Mouse (Mus musculus): ENCODE results near the gene Gad2. TPM values are rescaled to one million over a fixed set of nuclear protein-coding genes. Genes with fewer than 3 reads are reported as not detected.

The Gad2 gene
- total and polyA plus RNA-seq, 3 experiments = 0.01 to 0.04 TPM; not detected in 1

- TF ChIP-seq BHLHE40 (IDR thresholded peaks at IDR 0.05; ENCODE audit: borderline replicate concordance, low read depth, low read length) = no peak
- TF ChIP-seq RCOR1 (IDR thresholded peaks at IDR 0.05; ENCODE audit: low read depth, low read length) = no peak
- no peak for TF ChIP-seq MEF2A (IDR thresholded peaks at IDR 0.05; ENCODE audit: extremely low read depth, insufficient replicate concordance, low read depth, low read length, poor library complexity, severe bottlenecking)
- no peak for TF ChIP-seq MAX (IDR thresholded peaks at IDR 0.05; ENCODE audit: low read length)
Measured at GRCm38 (mm10) chr2:22721522-22722470, 99.8 kb downstream of the Gad2 start (continued).

GRCm38 (mm10) chr2:22723927-22724534, 102.0 kb downstream of the Gad2 start:
- TF ChIP-seq EP300 (IDR thresholded peaks at IDR 0.05; ENCODE audit: low read depth in 1 of 2, low read length in 2 of 2) = peak; percentile 57 to 72; a peak in 3 of 4 replicates
- peak; percentile 86 for TF ChIP-seq ETS1 (IDR thresholded peaks at IDR 0.05; ENCODE audit: low read depth, low read length)
- no peak for TF ChIP-seq ZNF384 (IDR thresholded peaks at IDR 0.05; ENCODE audit: low read depth, low read length)
- TF ChIP-seq MYC (IDR thresholded peaks at IDR 0.05; ENCODE audit: low read depth, low read length) = peak; percentile 83
- TF ChIP-seq MAX (IDR thresholded peaks at IDR 0.05; ENCODE audit: low read length) = peak; percentile 78
- peak; percentile 61 for TF ChIP-seq TAL1 (IDR thresholded peaks at IDR 0.05; ENCODE audit: low read length)
- TF ChIP-seq MYB (IDR thresholded peaks at IDR 0.05; ENCODE audit: low read depth, low read length) = no peak
- peak; percentile 89 for TF ChIP-seq JUND (IDR thresholded peaks at IDR 0.05; ENCODE audit: low read depth, low read length)
- peak; percentile 45; the same call in 1 of the 2 replicates for TF ChIP-seq RCOR1 (IDR thresholded peaks at IDR 0.05; ENCODE audit: low read depth, low read length)
- peak; percentile 45 for TF ChIP-seq TCF12 (IDR thresholded peaks at IDR 0.05; ENCODE audit: low read depth, low read length)
- no peak for TF ChIP-seq RAD21 (IDR thresholded peaks at IDR 0.05; ENCODE audit: low read depth, low read length)
- TF ChIP-seq MAFK (IDR thresholded peaks at IDR 0.05; ENCODE audit: borderline replicate concordance, low read depth, low read length) = peak; percentile 20; the same call in 1 of the 2 replicates
- no peak for TF ChIP-seq HCFC1 (IDR thresholded peaks at IDR 0.05; ENCODE audit: low read depth, low read length)
- TF ChIP-seq GATA1 (IDR thresholded peaks at IDR 0.05; ENCODE audit: low read depth, low read length) = peak; percentile 53; the same call in 1 of the 2 replicates
- Histone ChIP-seq H3K9ac (ENCODE audit: control insufficient read depth, low read depth, low read length, poor library complexity, severe bottlenecking) (no peak overlapping the region), H3K36me3 (ENCODE audit: control insufficient read depth in 1 of 2, insufficient read depth in 2 of 2, low read length in 2 of 2) (peaks cover 0 to 9% of the 10 kb centered on the region in 2 experiments; a peak in 2 of 4 replicates), H3K4me1 (ENCODE audit: control insufficient read depth in 1 of 2, insufficient read depth in 2 of 2, low read length in 2 of 2) (peaks cover 0 to 5% of the 10 kb centered on the region in 2 experiments; a peak in 1 of 4 replicates), H3K4me3 (ENCODE audit: control insufficient read depth in 1 of 2, insufficient read depth in 1 of 2, low read depth in 2 of 2, low read length in 2 of 2) (no peak overlapping the region), H3K79me2 (ENCODE audit: control insufficient read depth, insufficient read depth, low read length, poor library complexity) (no peaks in the 10 kb centered on the region), H3K9me3 (replicated peaks; ENCODE audit: insufficient read depth, low read length) (no peaks in the 10 kb centered on the region), H3K27ac (ENCODE audit: control insufficient read depth, low read depth, low read length) (peak overlapping the region; percentile 37; the same call in 1 of the 2 replicates), H3K27me3 (ENCODE audit: control insufficient read depth in 1 of 2, insufficient read depth in 2 of 2, low read length in 2 of 2) (no peaks in the 10 kb centered on the region)
- DNase-seq (ENCODE audit: low read depth, low spot score) = peak; percentile 84
